Mouse (Mus musculus): ENCODE results near the gene Tex10. TPM values are rescaled to one million over a fixed set of nuclear protein-coding genes. Genes with fewer than 3 reads are reported as not detected.

Tex10 gene
- polyA plus RNA-seq, 1 experiment, result 66.2 TPM

DNA sequence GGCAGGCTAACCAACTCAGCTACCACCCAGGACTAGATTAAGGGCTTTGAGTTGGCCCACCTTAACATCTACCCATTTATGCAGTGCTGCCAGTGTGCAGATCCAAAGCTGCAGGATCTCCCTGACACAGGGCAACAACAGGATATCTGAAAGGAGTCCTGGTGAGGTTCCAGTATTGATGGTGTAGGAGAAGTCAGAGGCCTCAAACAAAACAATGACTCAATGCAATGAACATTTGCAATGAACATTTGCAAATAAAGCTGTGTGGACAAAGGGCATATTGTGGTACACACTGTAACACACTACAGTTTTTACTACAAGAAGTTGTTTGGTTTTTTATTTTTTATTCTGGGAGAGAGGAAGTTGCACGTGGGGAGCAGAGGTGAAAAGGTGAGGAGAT lies 12.2 kb downstream of the Tex10 start:
- TF ChIP-seq POLR2A (IDR thresholded peaks at IDR 0.05; ENCODE audit: low read depth, low read length), result no peak
- no peak for TF ChIP-seq CTCF (IDR thresholded peaks at IDR 0.05; ENCODE audit: borderline replicate concordance, insufficient read depth, low read length)
- H3K4me3 ChIP-seq (ENCODE audit: insufficient read depth, low read length), result no peak overlapping the region
- H3K27ac ChIP-seq (ENCODE audit: insufficient read depth, low read length), result no peak overlapping the region

DNA sequence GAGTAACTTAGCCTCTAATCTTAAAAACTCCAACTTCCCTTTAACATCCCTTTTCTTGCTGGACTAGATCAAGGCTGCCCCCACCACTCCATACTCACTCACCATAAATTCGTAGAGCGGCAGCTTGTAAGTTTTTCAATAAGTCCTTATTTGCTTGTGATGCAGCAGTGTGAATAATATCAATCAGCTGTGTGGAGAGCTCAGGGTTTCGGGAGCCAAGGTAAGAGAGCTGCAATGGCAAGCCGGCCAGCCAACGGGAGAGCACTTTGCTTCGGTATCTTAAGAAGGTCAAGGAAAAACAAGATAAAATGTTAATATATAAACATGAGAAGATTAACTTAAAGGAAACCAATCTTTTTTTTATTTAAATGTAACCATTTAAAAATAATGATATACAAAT lies 14.8 kb downstream of the Tex10 start:
- Histone ChIP-seq H3K4me3 (ENCODE audit: insufficient read depth, low read length) (no peak overlapping the region), H3K4me1 (ENCODE audit: control insufficient read depth, insufficient read depth, low read length) (no peaks in the 10 kb centered on the region), H3K27ac (ENCODE audit: insufficient read depth, low read length) (no peak overlapping the region)
- no peak for TF ChIP-seq CTCF (IDR thresholded peaks at IDR 0.05; ENCODE audit: borderline replicate concordance, insufficient read depth, low read length)
- TF ChIP-seq POLR2A (IDR thresholded peaks at IDR 0.05; ENCODE audit: low read depth, low read length), result no peak

More for the DNA sequence above, 12.2 kb downstream of the Tex10 start:
- H3K4me1 ChIP-seq (ENCODE audit: control insufficient read depth, insufficient read depth, low read length), result no peaks in the 10 kb centered on the region

DNA sequence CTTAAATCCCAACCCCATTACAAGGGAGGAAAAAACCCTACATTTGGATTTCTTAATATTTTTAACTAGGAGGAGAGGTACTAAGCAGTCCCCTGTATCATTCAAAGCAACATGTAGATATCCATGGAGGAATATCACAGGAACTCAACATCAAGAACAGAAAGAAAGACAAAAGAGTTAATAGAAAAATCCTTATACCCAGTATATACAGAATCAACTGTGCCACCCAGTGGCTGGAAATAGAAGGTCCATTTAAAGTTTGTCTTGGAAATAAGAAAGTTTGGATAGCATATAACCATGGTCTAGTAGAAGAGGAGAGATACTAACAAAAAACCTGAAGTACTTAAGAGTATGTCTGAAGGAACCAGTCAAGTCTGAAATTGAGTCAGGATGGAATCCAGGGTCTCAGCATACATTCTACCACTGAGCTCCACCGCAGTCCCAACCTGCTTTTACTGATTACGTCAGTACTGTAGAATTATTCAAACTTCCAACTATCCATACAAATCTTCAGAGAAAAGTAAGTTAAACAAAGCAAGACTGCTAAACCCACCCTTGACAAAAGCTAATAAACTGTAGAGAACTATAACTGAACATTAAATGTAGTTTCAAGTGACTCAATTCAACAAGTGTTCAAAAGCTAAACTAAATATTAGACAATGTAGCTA lies 19.0 kb downstream of the Tex10 start:
- TF ChIP-seq CTCF (IDR thresholded peaks at IDR 0.05; ENCODE audit: borderline replicate concordance, insufficient read depth, low read length) (no peak), POLR2A (IDR thresholded peaks at IDR 0.05; ENCODE audit: low read depth, low read length) (no peak)
- Histone ChIP-seq H3K4me3 (ENCODE audit: insufficient read depth, low read length) (no peak overlapping the region), H3K27ac (ENCODE audit: insufficient read depth, low read length) (no peak overlapping the region), H3K4me1 (ENCODE audit: control insufficient read depth, insufficient read depth, low read length) (no peaks in the 10 kb centered on the region)

DNA sequence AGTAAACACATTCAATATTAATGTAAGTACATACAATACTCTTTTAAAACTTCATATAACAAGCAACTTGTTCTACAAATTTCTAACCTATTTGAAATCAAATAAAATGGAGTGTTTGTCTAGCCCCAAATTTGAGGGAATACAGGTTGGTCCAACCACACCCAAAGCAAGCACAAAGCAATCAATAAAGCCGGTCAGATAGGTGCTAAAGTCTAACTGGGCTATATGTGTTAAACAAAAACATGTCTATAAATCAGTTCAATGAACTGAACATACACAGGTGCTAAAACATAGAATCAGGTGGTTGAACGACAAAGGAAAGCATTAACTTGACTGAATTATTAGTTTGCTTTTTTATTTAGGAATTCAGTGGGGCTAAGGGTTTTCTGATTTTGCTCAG lies 45.2 kb downstream of the Tex10 start:
- Histone ChIP-seq H3K4me1 (ENCODE audit: control insufficient read depth, insufficient read depth, low read length) (no peaks in the 10 kb centered on the region), H3K4me3 (ENCODE audit: insufficient read depth, low read length) (no peak overlapping the region), H3K27ac (ENCODE audit: insufficient read depth, low read length) (no peak overlapping the region)
- no peak for TF ChIP-seq POLR2A (IDR thresholded peaks at IDR 0.05; ENCODE audit: low read depth, low read length)
- TF ChIP-seq CTCF (IDR thresholded peaks at IDR 0.05; ENCODE audit: borderline replicate concordance, insufficient read depth, low read length), result no peak

DNA sequence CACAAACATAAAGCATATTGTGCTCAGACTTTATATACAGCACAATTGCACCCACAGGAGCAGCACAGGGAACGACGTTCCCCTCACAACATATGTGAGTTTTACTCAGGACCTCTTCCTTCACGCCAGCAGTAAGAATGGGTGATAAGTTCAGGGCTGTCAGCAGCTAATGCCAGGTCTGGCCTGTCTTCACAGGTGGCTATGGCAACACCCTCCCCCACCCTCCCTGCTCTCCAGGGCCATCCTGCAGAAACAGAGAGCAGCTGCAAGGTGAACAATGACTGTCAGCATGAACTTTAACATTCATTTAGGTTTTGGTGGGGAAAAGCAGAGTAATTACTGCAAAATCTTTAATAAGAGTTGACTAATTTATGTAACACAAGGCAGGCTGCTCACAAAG lies 45.8 kb downstream of the Tex10 start:
- Histone ChIP-seq H3K4me3 (ENCODE audit: insufficient read depth, low read length) (no peak overlapping the region), H3K4me1 (ENCODE audit: control insufficient read depth, insufficient read depth, low read length) (no peaks in the 10 kb centered on the region), H3K27ac (ENCODE audit: insufficient read depth, low read length) (no peak overlapping the region)
- TF ChIP-seq POLR2A (IDR thresholded peaks at IDR 0.05; ENCODE audit: low read depth, low read length), result no peak

DNA sequence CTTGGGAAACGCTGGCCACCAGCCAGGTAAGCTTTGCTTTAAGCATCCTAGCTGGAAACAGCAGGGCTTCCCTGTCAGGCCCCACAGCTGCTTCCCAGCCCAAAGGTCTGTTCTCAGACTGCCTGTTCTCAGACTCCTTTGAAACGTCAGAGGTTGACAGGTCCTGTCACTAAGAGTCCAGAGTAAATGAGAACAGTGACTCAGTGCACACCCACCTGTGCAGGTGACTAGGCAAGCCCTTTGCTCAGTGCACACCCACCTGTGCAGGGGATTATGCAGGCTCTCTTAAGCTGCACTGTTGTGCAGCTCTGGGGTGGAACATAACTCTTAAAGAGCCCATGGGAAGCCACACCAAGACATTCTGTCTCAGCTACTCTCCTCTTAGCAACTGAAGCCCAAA lies 49.5 kb downstream of the Tex10 start:
- no peak overlapping the region for H3K4me3 ChIP-seq (ENCODE audit: insufficient read depth, low read length)
- no peak for TF ChIP-seq POLR2A (IDR thresholded peaks at IDR 0.05; ENCODE audit: low read depth, low read length)
- TF ChIP-seq CTCF (IDR thresholded peaks at IDR 0.05; ENCODE audit: borderline replicate concordance, insufficient read depth, low read length), result no peak
- no peak overlapping the region for H3K27ac ChIP-seq (ENCODE audit: insufficient read depth, low read length)
- no peaks in the 10 kb centered on the region for H3K4me1 ChIP-seq (ENCODE audit: control insufficient read depth, insufficient read depth, low read length)

DNA sequence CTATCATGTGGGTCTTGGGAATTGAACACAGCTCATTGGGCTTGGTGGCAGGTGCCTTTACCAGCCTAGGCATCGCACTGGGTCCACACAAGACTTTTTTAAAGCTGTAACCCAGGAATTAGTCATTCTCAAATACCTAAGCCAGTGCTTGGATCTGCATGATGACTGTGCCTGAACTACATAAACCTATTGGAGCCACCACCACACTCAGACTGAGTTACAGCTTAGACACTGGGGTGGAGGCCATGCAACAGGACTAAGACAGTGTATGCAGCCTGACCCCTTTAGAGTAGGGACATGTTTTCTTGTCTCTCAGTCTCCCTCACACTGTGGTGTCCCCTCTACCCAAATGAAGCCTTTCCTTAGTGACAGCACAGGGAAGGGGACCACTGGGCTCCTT lies 50.6 kb downstream of the Tex10 start:
- Histone ChIP-seq H3K4me1 (ENCODE audit: control insufficient read depth, insufficient read depth, low read length) (no peaks in the 10 kb centered on the region), H3K4me3 (ENCODE audit: insufficient read depth, low read length) (no peak overlapping the region), H3K27ac (ENCODE audit: insufficient read depth, low read length) (no peak overlapping the region)
- TF ChIP-seq CTCF (IDR thresholded peaks at IDR 0.05; ENCODE audit: borderline replicate concordance, insufficient read depth, low read length) (no peak), POLR2A (IDR thresholded peaks at IDR 0.05; ENCODE audit: low read depth, low read length) (no peak)

DNA sequence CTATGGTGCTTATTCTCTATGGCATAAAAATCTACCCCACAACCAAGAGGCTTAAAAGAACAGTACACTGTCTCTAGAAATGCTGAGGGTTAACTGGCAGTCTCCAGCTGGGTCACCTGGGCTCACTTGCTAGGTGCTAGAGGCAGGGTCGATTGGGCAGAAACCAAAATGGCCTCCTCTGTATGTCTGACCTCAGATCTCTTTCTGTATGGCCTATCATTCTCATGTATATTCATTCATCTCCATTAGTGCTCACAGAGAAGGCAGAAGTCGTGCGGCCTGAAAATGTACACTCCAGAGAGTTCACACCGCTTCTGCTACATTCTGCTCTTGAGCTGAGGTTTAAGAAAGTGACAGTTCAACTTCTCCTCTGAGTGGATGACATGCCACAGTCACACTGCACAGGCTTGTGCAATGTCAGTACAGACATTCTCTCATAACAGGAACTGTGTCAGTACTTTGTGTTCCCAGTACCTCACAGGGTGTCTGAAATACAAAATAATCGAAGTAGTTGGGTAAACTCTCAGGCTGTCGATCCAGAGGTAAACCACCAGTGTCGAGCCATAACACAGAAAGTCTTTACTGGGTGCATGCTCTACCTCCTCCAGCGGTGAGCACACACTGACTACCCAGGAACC lies 54.3 kb downstream of the Tex10 start:
- TF ChIP-seq CTCF (IDR thresholded peaks at IDR 0.05; ENCODE audit: borderline replicate concordance, insufficient read depth, low read length) (no peak), POLR2A (IDR thresholded peaks at IDR 0.05; ENCODE audit: low read depth, low read length) (no peak)
- no peak overlapping the region for H3K4me3 ChIP-seq (ENCODE audit: insufficient read depth, low read length)
- H3K27ac ChIP-seq (ENCODE audit: insufficient read depth, low read length), result no peak overlapping the region
- no peaks in the 10 kb centered on the region for H3K4me1 ChIP-seq (ENCODE audit: control insufficient read depth, insufficient read depth, low read length)

DNA sequence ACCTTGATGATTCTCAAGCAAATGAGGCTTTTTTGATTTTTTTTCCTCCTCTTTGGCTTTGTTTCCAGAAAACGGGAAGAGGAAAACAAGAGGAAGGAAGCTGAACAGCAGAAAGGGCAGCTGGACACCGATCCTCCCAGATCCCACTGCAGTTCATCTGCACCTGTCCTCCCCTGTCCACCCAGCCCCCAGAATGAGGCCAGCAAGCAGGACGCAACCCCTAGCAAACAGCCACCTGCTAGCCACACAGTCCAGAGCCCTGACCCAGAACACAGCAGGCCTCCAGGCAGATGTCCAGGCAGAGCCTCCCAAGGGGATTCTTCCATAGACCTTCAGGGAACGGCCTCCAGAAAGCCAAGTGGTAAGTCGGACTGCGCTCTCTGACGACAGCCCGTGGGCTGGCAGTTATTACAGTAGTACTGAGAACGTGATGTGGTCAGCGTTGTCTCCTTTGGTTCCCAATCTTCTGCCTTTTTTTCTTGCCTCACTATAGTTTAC lies 57.4 kb downstream of the Tex10 start:
- no peak overlapping the region for H3K27ac ChIP-seq (ENCODE audit: insufficient read depth, low read length)
- no peak for TF ChIP-seq POLR2A (IDR thresholded peaks at IDR 0.05; ENCODE audit: low read depth, low read length)
- TF ChIP-seq CTCF (IDR thresholded peaks at IDR 0.05; ENCODE audit: borderline replicate concordance, insufficient read depth, low read length), result no peak
- H3K4me3 ChIP-seq (ENCODE audit: insufficient read depth, low read length), result no peak overlapping the region
- H3K4me1 ChIP-seq (ENCODE audit: control insufficient read depth, insufficient read depth, low read length), result no peaks in the 10 kb centered on the region

DNA sequence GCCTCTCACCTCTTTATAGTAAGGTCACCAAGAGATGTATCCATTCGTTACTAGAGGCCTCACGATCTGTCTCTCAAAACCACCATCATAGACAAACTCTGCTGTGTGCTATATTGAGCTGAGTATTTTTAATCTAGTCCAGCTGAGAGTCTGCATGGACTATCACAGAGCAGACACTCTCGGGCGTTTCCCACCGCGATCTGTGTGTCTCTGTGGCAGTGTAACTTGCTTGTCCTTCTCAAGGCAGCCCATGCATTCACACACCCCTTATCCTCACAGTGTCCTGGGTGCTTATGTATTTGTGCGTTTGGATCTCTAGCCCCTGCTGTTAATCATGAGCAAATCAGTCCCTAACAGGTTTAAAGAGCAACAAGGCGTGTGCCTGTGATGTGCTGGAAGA lies 59.8 kb downstream of the Tex10 start:
- TF ChIP-seq CTCF (IDR thresholded peaks at IDR 0.05; ENCODE audit: borderline replicate concordance, insufficient read depth, low read length) (no peak), POLR2A (IDR thresholded peaks at IDR 0.05; ENCODE audit: low read depth, low read length) (no peak)
- Histone ChIP-seq H3K27ac (ENCODE audit: insufficient read depth, low read length) (no peak overlapping the region), H3K4me1 (ENCODE audit: control insufficient read depth, insufficient read depth, low read length) (no peaks in the 10 kb centered on the region), H3K4me3 (ENCODE audit: insufficient read depth, low read length) (no peak overlapping the region)

Data from embryonic fibroblast, embryonic 13.5 days (primary cell).